Mouse (Mus musculus) heart, postnatal 14 days (tissue): ENCODE results near the gene Ndc80. TPM values are rescaled to one million over a fixed set of nuclear protein-coding genes. Genes with fewer than 3 reads are reported as not detected.
"Not testable (repeated sequence)": the region's sequence is repeated elsewhere in the genome, so short reads cannot be mapped to it uniquely, and the experiment has no call there.

Source experiments
- DNase-seq, 2 experiments: peaks; one replicate each; pipeline ENCODE4 v3.0.0; 2021 to 2022
- intact Hi-C: fragments of 180-260 bp; cut with DNase I; formaldehyde crosslinking; loops from one replicate; pipeline ENCODE4 v1.15.1; 2025
- long read RNA-seq, 2 experiments: library from polyadenylated mRNA; stranded (forward); transcript quantifications; one replicate each; pipeline ENCODE4 v2.0.0; 2021
- total RNA-seq, 2 experiments: library from RNA; stranded (reverse); gene quantifications; 2 replicates each; pipeline ENCODE4 v1.2.3; 2021

Ndc80 gene
- total RNA-seq = 1 to 10 TPM; 2.4 to 4.1 TPM
- long read RNA-seq, experiment 1, transcript Ndc80-201 (17 exons, 2,201 nt) = major isoform, 11 of 13 reads
- long read RNA-seq, experiment 1, partial matches to known transcripts = 0 of 13 reads
- long read RNA-seq, experiment 1, other reads (novel, unspliced or antisense) = 2 of 13 reads
- long read RNA-seq, experiment 2, transcript Ndc80-201 (17 exons, 2,201 nt) = major isoform, 6 of 6 reads
- long read RNA-seq, experiment 2, partial matches to known transcripts = 0 of 6 reads
- long read RNA-seq, experiment 2, other reads (novel, unspliced or antisense) = 0 of 6 reads

DNA sequence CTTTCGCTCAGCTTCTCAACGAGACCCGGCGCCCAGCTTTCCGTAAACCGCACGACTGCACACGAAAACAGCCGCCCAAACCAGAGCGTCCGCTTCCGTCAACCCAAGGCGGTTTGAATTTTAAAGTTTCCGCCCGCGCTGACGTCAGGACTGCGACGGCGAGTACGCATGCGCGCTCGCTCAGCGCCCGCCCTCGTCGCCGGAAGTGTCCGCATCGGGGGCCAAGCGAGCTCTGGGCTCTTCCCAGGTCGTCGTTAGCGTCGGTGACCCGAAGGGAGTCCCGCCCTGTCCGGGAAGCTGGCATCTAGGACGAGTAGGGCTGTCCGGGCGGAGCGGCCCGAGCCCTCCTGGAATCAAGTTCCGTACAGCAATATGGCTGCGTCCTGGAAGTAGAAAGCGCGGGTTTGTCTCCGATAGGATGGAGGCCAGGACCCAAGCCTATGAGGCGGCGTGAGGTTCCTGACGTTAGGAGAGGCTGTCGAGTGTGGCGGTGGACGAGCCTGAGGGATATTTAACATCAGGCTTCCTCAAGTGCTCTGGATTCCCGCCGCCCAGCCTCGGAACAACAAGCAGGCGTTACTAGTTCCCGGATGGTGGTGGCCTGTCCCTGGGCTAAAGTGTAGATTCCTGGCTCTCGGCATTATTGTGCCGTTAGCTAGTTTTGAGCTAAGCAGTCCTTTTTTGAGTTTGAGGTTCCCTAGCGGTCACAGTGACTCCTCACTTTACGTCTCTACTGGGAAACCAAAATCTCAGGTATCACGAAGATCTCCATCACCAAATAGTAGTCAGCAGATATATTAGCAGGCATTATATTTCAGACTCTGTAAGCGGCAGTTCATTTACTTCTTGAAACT is at the start of gene Ndc80:
Ndc80 (minus strand) TSS at position 147 of the 854 bp plus-strand sequence.
- intact Hi-C loops = loop anchor here (5.0 kb wide), 1 partner anchor 50 kb away; the partner anchor contains the start of gene Smchd1
- DNase-seq = peak; percentile 93 to 94

DNA sequence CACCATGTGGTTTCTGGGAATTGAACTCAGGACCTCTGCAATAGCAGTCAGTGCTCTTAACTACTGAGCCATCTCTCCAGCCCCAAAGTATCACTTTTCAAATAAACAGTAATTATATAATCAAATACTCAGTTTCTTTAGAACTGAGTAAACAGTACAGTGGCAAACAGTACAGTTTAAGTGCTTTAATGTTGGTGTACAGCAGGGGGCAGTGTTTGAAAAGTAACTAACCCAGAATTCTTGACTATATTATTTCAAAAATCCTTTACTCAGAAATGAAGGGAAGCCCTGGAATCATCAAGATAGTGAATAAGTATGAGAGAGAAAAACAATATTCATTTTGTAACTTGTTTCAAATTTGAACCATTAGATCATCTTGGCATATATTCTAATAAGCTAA is 35.0 kb upstream of the Ndc80 start:
- DNase-seq = peak; percentile 9 to 57
- intact Hi-C loops = loop anchor here (2.0 kb wide), 1 partner anchor 1221 kb away; no protein-coding TSS in a partner anchor

DNA sequence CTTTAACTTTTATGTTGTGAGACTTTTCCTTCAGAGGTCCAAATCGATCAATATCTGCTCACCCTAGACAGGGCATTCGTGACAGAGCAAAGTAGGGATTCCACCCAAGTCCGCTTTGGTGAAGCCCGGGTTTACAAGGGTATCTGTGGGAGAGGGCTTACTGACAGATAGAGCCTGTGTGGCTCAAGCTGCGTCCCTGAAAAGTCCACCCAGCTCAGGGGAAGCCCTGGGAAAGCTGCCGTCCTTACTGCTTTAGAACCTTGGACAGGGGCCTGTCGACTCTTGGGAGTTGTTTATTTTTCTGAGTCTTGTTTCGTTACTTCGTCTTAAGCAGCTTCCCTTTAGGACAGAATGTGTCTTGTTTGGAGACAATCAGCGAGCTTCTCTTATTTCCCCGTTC is 26.2 kb upstream of the Ndc80 start:
- peak; percentile 4 to 10 for DNase-seq
- intact Hi-C loops = loop anchor here (2.0 to 10.0 kb wide), 3 partner anchors 50 to 1234 kb away; no protein-coding TSS in a partner anchor

DNA sequence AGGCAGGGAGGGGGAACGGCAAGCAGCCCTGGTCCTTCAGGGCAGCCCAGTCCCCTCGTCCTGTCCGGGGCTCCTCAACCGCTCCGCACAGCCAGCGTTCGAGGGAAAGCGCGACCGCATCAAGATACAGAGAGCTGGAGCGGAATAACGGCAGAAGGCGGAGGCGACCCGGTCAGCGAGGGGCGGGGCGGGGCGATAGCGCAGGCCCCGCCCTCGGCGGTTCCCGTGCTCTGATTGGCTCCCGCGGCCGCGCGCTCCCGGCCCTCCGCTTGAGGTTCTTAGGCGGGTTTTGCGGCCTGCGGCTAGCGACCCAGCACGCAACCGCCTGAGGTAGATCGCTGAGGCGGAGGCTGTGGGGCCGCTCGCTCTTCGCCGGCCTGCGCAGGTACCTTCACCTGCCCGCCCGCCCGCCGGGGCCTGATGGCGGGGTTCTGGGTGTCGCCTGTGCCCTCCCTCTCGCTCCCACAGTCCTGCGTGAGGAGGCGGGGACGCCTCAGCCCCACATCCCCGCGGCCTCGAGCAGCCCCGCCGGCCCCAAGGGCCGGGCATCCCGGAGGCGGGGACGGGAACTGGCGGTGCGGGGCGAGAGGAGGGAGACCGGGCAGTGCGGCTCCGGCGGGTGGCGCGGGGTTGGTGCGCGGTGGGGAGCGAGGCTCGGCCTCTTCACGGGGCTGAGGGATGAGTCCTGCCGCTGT is 25.2 kb upstream of the Ndc80 start, which contains the start of gene Spdya:
Spdya (plus strand) TSS at position 305 of the 695 bp plus-strand sequence.
- intact Hi-C loops = loop anchor here (2.0 to 10.0 kb wide), 3 partner anchors 49 to 1235 kb away; no protein-coding TSS in a partner anchor

DNA sequence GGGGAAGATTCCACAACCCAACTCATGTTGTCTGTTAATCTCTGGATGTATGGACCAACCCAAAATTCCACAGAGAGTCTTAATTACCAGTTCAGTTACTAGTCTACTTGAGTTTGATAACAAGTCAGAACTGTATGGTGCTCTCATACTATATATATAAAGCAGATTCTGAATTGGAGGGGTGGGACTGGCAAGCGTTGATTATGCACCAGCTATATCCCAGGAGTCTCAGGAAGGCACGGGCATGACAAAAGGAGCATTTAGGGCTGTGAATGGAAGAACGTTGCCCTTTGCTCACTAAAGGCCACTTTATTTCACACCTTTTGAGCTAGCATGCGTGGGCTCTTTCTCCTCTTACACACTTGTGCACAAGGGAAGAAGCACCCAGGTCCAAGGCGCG is 24.7 kb upstream of the Ndc80 start:
- intact Hi-C loops = loop anchor here (5.0 to 10.0 kb wide), 2 partner anchors 323 to 1236 kb away; no protein-coding TSS in a partner anchor
- DNase-seq = no peak

More for the DNA sequence above, 25.2 kb upstream of the Ndc80 start, which contains the start of gene Spdya:
- DNase-seq = peak; percentile 83 to 88

DNA sequence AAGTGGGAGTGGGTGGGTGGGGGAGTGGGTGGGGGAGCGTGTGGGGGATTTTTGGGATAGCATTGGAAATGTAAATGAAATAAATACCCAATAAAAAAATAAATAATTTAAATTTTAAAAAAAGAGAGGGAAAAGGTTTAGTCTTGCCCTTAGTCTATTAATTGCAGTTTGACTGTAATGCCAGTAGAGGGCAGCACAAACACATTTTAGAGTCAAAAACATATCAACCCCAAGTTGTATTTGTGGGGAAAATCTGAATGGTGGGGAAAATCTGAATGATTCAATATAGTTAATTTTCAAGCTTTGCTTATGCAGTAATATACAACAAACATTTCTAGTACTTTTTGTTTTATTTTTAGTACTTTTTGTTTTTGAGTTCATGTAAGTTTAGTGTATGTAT is 21.9 kb upstream of the Ndc80 start:
- peak in 1 of 2 experiments; percentile 28 for DNase-seq

DNA sequence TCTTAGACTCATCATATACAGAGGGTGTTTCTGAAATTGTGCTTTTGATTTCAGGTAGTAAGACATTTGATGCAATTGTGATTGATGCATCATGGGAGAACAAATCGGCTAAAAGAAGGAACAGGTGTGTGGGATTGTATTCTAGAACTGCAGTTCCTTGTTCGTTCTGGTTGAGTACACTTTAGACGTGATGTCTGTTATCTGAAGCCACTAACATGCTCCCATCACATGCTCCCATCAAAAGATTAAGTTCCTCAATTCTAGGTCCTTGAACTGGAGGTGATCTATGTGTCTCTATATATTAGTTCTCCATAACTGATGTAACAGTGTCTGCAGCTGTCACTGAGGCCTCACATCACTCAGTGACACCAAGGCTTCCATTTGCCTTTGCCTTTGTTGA is 10.5 kb upstream of the Ndc80 start:
- intact Hi-C loops = no loop called here
- no peak for DNase-seq

More for the DNA sequence above, 21.9 kb upstream of the Ndc80 start:
- intact Hi-C loops = no loop called here

DNA sequence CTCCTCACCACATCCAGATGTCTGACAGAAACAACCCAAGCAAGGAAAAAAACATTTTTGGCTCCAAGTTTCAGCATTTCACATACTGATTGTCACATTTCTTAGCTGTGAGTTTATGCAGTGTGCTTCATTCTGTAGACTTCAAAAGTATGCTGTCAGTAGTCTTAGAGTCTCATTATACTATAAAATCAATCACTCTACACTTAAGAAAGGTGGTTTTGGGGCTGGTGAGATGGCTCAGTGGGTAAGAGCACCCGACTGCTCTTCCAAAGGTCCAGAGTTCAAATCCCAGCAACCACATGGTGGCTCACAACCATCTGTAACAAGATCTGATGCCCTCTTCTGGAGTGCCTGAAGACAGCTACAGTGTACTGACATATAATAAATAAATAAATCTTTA is 8.9 kb upstream of the Ndc80 start:
- DNase-seq, intact Hi-C loops: not testable (repeated sequence)

DNA sequence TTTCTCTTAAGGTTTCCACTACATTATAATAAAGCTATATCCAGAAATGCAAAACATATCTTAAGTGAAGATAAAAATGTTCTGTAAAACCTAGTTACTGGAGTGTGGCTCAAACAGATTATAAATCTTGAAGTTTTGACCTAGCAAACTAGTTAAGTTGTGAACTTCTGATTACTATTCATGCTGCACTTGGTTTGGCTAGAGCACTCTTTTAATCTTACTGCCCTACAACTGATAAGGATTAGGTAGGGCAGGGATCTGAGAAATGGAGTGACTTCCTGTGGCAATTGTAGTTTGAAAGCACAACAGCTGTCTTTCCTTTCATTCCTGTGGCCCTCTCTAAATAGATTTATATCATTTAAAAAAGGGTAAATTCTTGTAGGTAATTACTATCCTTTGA is 1.4 kb upstream of the Ndc80 start:
- intact Hi-C loops = loop anchor here (5.0 kb wide), 1 partner anchor 51 kb away; the partner anchor contains the start of gene Smchd1
- DNase-seq = no peak

DNA sequence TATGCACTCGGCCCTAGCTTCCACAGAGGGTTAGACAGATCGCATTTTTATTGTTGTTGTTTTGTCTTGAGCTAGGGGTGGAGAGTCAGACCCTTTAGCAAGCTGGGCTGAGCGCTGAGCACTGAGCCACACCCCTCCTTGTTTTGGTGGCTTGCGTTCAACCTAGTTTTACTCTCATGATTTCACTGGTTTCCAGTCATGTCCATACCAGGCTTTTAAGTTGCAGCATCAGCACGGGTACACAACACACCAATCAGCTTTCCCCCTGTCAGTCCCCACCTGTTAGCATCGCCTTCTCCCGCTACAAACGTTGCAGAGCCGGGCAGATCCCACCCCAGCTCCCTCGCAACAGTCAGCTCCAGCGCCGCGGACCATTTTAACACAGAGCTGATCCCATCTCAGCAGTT is 352 bp downstream of the Ndc80 start:
- no peak for DNase-seq
- intact Hi-C loops = loop anchor here (5.0 kb wide), 1 partner anchor 49 kb away; the partner anchor contains the start of gene Smchd1

DNA sequence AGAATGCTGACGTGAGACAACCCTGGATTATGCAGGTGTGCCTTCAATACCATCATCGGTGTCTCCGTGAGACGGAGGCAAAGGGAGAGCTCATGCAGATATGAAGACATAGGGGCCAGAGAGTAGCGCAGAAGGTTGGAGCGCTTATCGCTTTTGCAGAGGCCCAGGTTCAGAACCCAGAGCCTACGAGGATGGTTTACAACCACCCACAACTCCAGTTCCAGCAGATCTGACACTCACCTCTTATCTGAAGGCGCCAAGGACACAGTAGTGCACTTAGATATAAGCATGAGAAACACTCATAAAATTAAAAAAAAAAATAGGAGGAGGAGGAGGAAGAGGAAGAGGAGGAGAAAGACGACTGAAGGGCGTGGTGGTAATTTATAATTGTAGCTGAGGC is 16.4 kb downstream of the Ndc80 start:
- intact Hi-C loops = no loop called here
- DNase-seq = no peak

DNA sequence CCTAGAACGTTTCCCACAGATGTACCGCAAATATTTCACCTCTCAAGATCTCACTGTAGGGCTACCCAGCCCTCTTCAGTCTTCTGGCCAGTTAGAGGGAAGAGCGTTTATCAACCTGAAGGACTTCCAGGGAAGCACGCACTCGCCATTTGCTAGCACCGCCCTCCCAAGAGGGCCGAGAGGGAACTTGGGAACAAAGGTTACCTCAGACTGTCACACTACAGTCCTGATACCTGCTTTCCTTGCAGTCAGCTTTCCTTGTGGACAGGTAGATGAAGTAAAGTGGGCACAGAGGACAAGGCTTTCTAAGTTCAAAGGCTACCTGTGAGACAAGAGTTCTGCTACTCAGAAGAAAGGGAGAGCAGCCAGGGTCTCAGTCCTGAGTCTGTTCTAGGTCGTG is 19.8 kb downstream of the Ndc80 start:
- intact Hi-C loops = no loop called here
- DNase-seq = no peak

DNA sequence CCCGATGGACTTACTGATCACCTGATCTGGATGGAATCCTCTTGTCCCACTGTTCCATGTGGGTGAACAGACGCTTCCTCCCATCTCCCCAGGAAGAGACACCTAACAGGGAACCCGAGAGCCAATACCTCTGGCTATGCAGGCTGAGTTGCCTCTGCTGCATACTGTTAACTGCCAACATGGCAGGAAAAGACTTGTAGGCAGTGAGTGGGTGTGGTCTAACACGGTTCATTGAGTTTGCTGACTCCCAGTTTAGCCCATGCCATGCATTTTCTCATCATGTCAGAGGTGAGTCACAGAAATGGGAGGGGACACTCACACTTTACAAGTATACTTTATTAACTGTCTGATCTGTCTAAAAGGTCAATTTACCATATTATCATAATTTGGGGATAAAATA is 30.9 kb downstream of the Ndc80 start:
- intact Hi-C loops = no loop called here
- DNase-seq = no peak

DNA sequence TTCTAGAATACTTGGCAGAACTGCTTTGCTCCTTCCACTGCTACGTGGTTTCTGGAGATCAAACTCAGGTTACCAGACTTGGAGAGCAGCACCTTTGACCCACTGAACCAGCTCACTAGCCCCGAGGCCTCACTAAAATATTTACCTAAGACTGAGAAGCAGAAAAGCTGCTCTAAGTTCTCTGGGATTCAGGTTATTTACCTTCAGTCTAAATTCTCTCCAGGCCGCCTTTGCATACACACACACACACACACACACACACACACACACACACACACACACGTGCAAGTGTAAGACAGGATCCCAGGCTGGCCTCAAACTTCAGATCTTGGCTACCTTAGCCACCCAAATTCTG is 35.3 kb downstream of the Ndc80 start:
- intact Hi-C loops = no loop called here

DNA sequence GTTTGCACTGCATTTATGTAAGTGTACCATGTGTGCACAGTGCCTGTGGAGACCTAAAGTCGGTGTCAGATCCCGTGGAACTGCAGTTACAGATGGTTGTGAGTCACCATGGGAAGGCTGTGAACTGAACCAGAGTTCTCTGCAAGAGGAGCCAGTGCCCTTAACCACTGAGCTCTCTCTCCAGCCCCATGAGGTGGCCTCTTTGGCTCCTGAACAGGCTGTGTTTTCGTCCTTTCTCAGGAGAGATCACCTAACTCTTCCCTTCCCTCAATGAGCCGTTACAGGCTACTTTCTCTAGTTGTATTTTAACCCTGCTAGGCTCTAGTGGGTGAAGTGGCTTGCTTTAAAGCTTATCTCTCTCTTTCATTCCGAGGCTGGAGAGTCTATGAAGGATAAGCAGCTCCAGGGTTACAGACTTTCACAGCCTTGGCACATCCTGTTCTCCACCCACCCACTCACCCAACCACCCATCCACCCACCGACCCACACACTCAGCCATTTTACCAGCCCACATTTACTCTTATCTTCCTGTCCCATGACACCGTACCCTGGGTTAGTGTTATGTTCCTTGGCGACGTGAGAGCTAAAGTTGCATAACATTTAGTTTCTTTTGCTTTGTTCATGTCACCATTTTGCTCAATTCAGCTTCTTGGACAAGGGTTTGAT is 35.9 kb downstream of the Ndc80 start:
- intact Hi-C loops = no loop called here
- DNase-seq = no peak

More for the DNA sequence above, 35.3 kb downstream of the Ndc80 start:
- DNase-seq = no peak

DNA sequence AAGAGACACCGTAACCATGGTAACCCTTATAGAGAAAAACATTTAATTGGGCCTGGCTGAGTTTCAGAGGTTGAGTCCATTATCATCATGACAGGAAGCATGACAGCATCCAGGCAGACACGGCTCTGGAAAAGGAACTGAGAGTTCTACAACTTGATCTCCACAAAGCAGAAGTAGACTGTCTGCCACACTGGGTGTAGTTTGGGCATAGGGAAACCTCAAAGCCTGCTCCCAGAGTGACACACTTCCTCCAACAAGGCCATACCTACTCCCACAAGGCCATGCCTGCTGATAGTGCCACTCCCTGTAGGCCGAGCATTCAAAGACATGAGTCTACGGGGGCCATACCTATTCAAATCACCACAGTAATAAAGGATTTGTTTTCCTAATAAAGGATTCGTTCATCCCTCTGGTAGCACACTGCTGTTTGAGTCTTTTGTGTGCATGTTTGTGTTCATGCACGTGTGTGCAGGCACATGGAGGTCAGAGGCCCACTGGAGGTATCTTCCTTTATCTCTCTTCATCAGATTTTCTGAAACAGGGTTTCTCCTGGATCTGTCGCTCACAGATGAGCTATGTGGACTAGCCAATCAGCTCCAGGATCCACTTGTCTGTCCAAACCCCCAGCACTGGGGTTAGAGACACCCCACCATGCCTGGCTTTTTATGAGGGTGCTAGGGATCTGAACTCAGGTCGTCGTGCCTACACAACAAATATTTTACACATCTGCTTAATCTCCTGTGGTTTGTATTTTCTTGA is 36.8 kb downstream of the Ndc80 start:
- DNase-seq = no peak
- intact Hi-C loops = no loop called here

DNA sequence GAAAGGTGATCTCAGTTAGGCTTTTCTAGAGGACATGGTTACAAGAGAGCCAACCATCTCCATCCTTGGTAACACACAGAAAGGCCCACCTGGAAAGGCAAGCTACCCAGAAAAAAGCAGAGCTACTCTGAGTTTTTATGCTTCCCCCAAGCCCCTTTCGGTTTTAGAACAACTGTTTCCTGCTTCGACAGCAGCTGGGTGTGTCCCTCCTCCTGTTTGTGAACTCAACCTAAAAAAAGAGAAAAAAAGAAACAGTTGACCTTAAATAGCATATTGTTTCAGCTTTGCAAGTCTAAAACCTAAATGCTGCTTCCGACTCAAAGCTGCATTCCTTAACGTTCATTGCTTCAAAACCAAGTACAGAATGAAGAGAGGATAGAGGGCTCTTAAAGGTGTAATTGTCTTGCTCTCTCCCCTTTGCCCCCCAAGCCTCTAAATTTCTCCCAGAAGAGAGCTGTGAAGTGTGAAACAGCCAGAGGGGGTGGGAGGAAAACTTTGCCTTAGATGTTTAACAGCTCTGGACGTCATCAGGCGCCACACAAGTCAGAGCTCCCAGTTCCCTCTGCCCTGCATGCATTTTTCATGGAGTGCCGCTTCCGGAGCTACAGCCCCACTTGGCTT is 40.3 kb downstream of the Ndc80 start:
- peak; percentile 15 to 16 for DNase-seq
- intact Hi-C loops = no loop called here

DNA sequence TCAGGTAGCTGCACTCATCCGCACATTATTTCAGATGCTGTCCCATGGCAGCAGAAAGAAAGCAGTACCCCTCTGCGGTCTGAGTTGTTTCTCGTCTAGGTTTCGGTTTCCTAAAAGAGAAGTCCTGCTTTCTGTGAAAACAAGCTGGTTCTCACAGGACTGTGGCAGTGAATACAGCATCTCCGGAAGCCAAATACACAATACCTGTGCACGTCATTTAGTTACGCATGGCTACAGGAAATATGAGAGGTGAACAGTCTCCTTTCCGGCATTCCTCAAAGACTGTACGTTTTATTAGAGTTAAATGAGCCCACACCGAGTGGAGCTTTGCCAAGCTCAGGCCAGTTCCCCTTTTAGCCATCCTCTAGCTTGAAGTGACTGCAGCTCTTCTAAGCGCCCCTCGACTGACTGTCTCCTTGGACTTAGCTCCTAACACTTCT is 40.8 kb downstream of the Ndc80 start:
- intact Hi-C loops = no loop called here
- peak; percentile 19 to 21 for DNase-seq

DNA sequence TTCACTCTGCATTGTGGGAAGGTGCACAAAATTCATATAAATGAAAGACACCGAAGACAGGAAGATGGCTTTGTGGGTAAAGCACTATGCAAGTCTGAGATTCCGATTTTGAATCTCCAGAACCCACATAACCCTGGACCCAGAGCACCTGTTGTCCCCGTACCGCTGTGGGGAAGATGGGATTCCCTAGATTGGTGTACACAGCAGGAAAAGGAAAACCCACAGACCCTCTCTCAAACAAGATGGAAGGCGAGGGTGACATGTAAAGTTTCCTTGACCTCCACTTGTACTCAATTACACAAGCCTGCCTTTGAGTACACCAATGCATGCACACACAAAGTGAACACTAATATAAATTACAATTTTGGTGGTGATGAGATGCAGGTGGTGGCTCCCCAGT is 41.9 kb downstream of the Ndc80 start:
- no peak for DNase-seq
- intact Hi-C loops = no loop called here
